Mouse (Mus musculus) brain, embryonic 14.5 days (tissue): ENCODE data around the gene Myo10.

Experiments used
- CTCF ChIP-seq: fragments of 200-500 bp; IDR thresholded peaks from 2 replicates; pipeline ENCODE4 v1.5.1; 2012; ENCODE audit warnings: inconsistent platforms, mild to moderate bottlenecking, moderate library complexity, borderline replicate concordance; ENCODE audit not compliant: insufficient read depth, insufficient read length; ENCODE audit errors: extremely low read depth
- POLR2A ChIP-seq: fragments of 200-500 bp; IDR thresholded peaks from 2 replicates; pipeline ENCODE4 v1.6.1; 2012; ENCODE audit warnings: mild to moderate bottlenecking, inconsistent platforms, borderline replicate concordance; ENCODE audit not compliant: poor library complexity, insufficient read depth, insufficient read length, severe bottlenecking; ENCODE audit errors: extremely low read depth

DNA sequence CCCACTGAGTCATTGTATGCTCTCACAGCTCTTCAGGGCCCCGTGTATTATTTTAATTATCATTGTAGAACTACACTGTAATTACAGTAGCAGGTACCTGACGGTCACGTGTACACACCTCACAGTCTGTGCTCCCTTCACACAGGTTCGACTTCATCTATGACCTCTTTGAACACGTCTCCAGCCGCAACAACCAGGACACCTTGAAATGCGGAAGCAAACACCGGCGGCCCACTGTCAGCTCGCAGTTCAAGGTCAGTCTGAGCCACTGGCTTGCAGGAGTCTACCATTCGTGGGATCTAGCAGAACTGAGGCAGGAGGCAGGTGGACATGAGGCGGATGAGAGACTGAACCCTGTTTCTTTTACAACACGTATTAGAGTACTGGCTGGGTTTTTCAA, 119.9 kb downstream of the Myo10 start:
- no peak for TF ChIP-seq CTCF
- no peak for TF ChIP-seq POLR2A
